Mouse (Mus musculus) cerebellum, adult 2 months (tissue): Measurements from ENCODE around the gene Kpna4.

Experiments
- CTCF ChIP-seq: fragments of 200-500 bp; IDR thresholded peaks from 2 replicates; pipeline ENCODE4 v1.5.1; 2011; ENCODE audit warnings: low read depth, mild to moderate bottlenecking, control low read depth, low read length, moderate library complexity, borderline replicate concordance; ENCODE audit not compliant: insufficient read depth
- POLR2A ChIP-seq: fragments of 200-500 bp; IDR thresholded peaks from 2 replicates; pipeline ENCODE4 v1.6.1; 2011; ENCODE audit warnings: low read length, control low read depth, borderline replicate concordance; ENCODE audit not compliant: insufficient read depth

GRCm38 (mm10) chr3:69125891-69126508, 913 bp downstream of the Kpna4 start:
- no peak for TF ChIP-seq CTCF
- no peak for TF ChIP-seq POLR2A
